Mouse (Mus musculus) lung, embryonic 16.5 days (tissue): ENCODE measurements at regions not wholly inside any gene's neighbourhood (a gene's known extent, or its start where the extent isn't known, plus 50 kb on each side); places are given as distances from the start of the nearest gene placed in this dataset.
A peak's percentile ranks its signal among the peaks of the same experiment; 100 is the strongest.

Source experiments
- ATAC-seq: fragments of 200-750 bp; cut with Nextera tagmentation; 2 replicates; pipeline ENCODE4 v1.8.0; 2017; ENCODE audit warnings: low read depth, mild to moderate bottlenecking, moderate library complexity
- H3K27ac ChIP-seq: fragments of 300-500 bp; sonication (generic); 2 replicates; pipeline ENCODE4 v1.5.1; 2014; ENCODE audit warnings: mild to moderate bottlenecking, control low read depth, low read length
- H3K27me3 ChIP-seq: fragments of 300-500 bp; sonication (generic); 2 replicates; pipeline ENCODE4 v1.6.1; 2014; ENCODE audit warnings: low read depth, low read length, mixed read lengths; ENCODE audit not compliant: control insufficient read depth, insufficient read depth
- H3K36me3 ChIP-seq: fragments of 300-500 bp; sonication (generic); 2 replicates; pipeline ENCODE4 v1.6.1; 2014; ENCODE audit warnings: low read length; ENCODE audit not compliant: control insufficient read depth, insufficient read depth
- H3K4me1 ChIP-seq: fragments of 300-500 bp; sonication (generic); replicated peaks from 2 replicates; pipeline ENCODE4 v1.6.1; 2014; ENCODE audit warnings: low read length, mixed read lengths; ENCODE audit not compliant: control insufficient read depth, insufficient read depth
- H3K4me2 ChIP-seq: fragments of 300-500 bp; sonication (generic); 2 replicates; pipeline ENCODE4 v1.6.1; 2014; ENCODE audit warnings: low read depth, low read length, control low read depth
- H3K4me3 ChIP-seq: fragments of 300-500 bp; sonication (generic); 2 replicates; pipeline ENCODE4 v1.5.1; 2014; ENCODE audit warnings: mild to moderate bottlenecking, low read length, control low read depth
- H3K9ac ChIP-seq: fragments of 300-500 bp; sonication (generic); 2 replicates; pipeline ENCODE4 v1.6.1; 2014; ENCODE audit warnings: low read length, control low read depth
- H3K9me3 ChIP-seq: fragments of 300-500 bp; sonication (generic); 2 replicates; pipeline ENCODE4 v1.6.1; 2016; ENCODE audit warnings: low read length; ENCODE audit not compliant: control insufficient read depth
- WGBS: fragments of 180-500 bp; shearing (Covaris S2); extraction: QIAGEN DNeasy Blood & Tissue Kit; methylation state at CpG from one replicate; pipeline ENCODE4 v1.1.7; 2014; 5-methylcytosine and 5-hydroxymethylcytosine counted together

- no peak for ATAC-seq
- WGBS = 64% methylated on average over 3 of the region's 3 CpGs
Measured at GRCm38 (mm10) chr8:26591266-26591665, 385.9 kb upstream of the Zfp703 start.

DNA sequence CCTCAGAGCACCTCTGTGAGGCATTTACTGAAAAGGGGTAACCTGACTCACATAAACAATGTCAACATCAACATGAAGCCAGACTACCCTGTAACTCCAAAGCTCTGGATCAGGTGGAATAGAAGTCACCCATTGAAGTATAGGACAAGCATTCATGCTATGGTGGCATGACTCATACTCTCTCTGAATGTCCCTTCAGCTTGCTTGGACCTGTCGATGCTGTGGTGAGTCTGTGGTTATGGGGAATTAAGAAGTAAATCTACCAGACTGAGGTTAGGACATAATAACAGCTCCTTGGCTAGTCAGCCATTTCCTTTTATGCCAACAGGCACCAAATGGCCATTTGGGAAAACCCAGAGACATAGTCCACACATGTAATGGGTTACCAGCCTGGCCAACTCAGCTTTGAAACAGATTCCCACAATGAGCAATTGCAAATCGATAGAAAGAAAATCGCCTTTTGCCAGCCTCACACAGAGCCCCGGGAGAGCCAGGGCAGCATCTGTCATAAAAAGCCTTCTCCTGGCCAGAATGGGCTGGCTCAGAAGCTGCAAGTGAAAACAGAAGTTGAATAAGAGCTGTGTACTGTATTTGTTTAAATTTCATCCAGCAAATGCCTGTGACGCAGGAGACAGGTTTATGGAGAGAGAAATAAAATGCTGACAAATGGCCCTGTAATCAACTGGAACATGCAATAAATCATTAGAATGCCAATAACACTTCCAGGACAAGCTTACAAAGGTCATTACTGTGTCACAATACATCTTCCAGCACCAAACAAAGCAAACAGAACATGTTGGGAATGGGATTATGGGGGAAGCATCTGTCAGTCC is 383.4 kb upstream of the Zfp703 start:
- Histone ChIP-seq H3K4me1 (no peaks in the 10 kb centered on the region), H3K9ac (no peak overlapping the region), H3K4me2 (no peak overlapping the region), H3K4me3 (no peak overlapping the region), H3K27ac (no peak overlapping the region), H3K27me3 (no peaks in the 10 kb centered on the region; the same call in 1 of the 2 replicates), H3K9me3 (no peaks in the 10 kb centered on the region), H3K36me3 (no peaks in the 10 kb centered on the region)
- no peak for ATAC-seq
- 49% methylated on average over 5 of the region's 5 CpGs for WGBS

More at GRCm38 (mm10) chr8:26591266-26591665, 385.9 kb upstream of the Zfp703 start:
- Histone ChIP-seq H3K4me1 (no peaks in the 10 kb centered on the region), H3K9me3 (no peaks in the 10 kb centered on the region), H3K36me3 (no peaks in the 10 kb centered on the region), H3K27me3 (no peaks in the 10 kb centered on the region; the same call in 1 of the 2 replicates), H3K9ac (no peak overlapping the region), H3K27ac (no peak overlapping the region), H3K4me3 (no peak overlapping the region), H3K4me2 (no peak overlapping the region)

- ATAC-seq = no peak
- Histone ChIP-seq H3K4me1 (no peaks in the 10 kb centered on the region), H3K27me3 (no peaks in the 10 kb centered on the region; the same call in 1 of the 2 replicates), H3K27ac (no peak overlapping the region), H3K9ac (no peak overlapping the region), H3K4me2 (no peak overlapping the region), H3K36me3 (no peaks in the 10 kb centered on the region), H3K4me3 (no peak overlapping the region), H3K9me3 (no peaks in the 10 kb centered on the region)
- 41% methylated on average over 11 of the region's 11 CpGs for WGBS
Measured at GRCm38 (mm10) chr8:26594369-26594920, 382.7 kb upstream of the Zfp703 start.

GRCm38 (mm10) chr8:26595431-26596018 is 381.6 kb upstream of the Zfp703 start:
- no peaks in the 10 kb centered on the region for H3K36me3 ChIP-seq
- 82% methylated on average over 13 of the region's 13 CpGs for WGBS
- no peak for ATAC-seq
- H3K4me2 ChIP-seq = no peak overlapping the region
- no peak overlapping the region for H3K9ac ChIP-seq
- no peaks in the 10 kb centered on the region for H3K9me3 ChIP-seq
- H3K27ac ChIP-seq = no peak overlapping the region
- no peak overlapping the region for H3K4me3 ChIP-seq
- H3K4me1 ChIP-seq = no peaks in the 10 kb centered on the region
- no peaks in the 10 kb centered on the region; the same call in 1 of the 2 replicates for H3K27me3 ChIP-seq

- no peak overlapping the region for H3K4me3 ChIP-seq
- H3K27ac ChIP-seq = no peak overlapping the region
- H3K36me3 ChIP-seq = no peaks in the 10 kb centered on the region
- no peaks in the 10 kb centered on the region; the same call in 1 of the 2 replicates for H3K27me3 ChIP-seq
- H3K9ac ChIP-seq = no peak overlapping the region
- no peaks in the 10 kb centered on the region for H3K4me1 ChIP-seq
- 53% methylated on average over 7 of the region's 7 CpGs for WGBS
- no peaks in the 10 kb centered on the region for H3K9me3 ChIP-seq
- ATAC-seq = 0 out of 2 replicates have a peak, but pooled peaks have one; percentile 36
- H3K4me2 ChIP-seq = no peak overlapping the region
Measured at GRCm38 (mm10) chr8:26596665-26597362, 380.3 kb upstream of the Zfp703 start.

- Histone ChIP-seq H3K36me3 (no peaks in the 10 kb centered on the region), H3K4me2 (no peak overlapping the region), H3K4me3 (no peak overlapping the region), H3K4me1 (no peaks in the 10 kb centered on the region), H3K27me3 (no peaks in the 10 kb centered on the region; the same call in 1 of the 2 replicates), H3K9ac (no peak overlapping the region), H3K27ac (no peak overlapping the region), H3K9me3 (no peaks in the 10 kb centered on the region)
- no peak for ATAC-seq
- WGBS = 88% methylated on average over 8 of the region's 8 CpGs
Measured at GRCm38 (mm10) chr8:26598520-26598919, 378.6 kb upstream of the Zfp703 start.

GRCm38 (mm10) chr8:26600127-26600526 is 377.0 kb upstream of the Zfp703 start:
- Histone ChIP-seq H3K4me2 (no peak overlapping the region), H3K4me3 (no peak overlapping the region), H3K9me3 (no peaks in the 10 kb centered on the region), H3K27me3 (no peaks in the 10 kb centered on the region), H3K36me3 (no peaks in the 10 kb centered on the region), H3K9ac (no peak overlapping the region), H3K27ac (no peak overlapping the region), H3K4me1 (no peaks in the 10 kb centered on the region)
- 55% methylated on average over 9 of the region's 9 CpGs for WGBS
- no peak for ATAC-seq

GRCm38 (mm10) chr8:26608001-26608400 is 369.1 kb upstream of the Zfp703 start:
- 44% methylated on average over 1 of the region's 1 CpGs for WGBS
- H3K9ac ChIP-seq = no peak overlapping the region

GRCm38 (mm10) chr8:26608588-26608987 is 368.5 kb upstream of the Zfp703 start:
- Histone ChIP-seq H3K4me1 (no peaks in the 10 kb centered on the region), H3K27me3 (no peaks in the 10 kb centered on the region), H3K36me3 (no peaks in the 10 kb centered on the region), H3K27ac (no peak overlapping the region), H3K4me2 (no peak overlapping the region), H3K4me3 (no peak overlapping the region), H3K9ac (no peak overlapping the region), H3K9me3 (peaks cover 3% of the 10 kb centered on the region; the same call in 1 of the 2 replicates)
- 42% methylated on average over 3 of the region's 3 CpGs for WGBS
- ATAC-seq = no peak

More at GRCm38 (mm10) chr8:26608001-26608400, 369.1 kb upstream of the Zfp703 start:
- Histone ChIP-seq H3K4me1 (no peaks in the 10 kb centered on the region), H3K4me3 (no peak overlapping the region), H3K36me3 (no peaks in the 10 kb centered on the region), H3K27ac (no peak overlapping the region), H3K4me2 (no peak overlapping the region), H3K9me3 (peaks cover 3% of the 10 kb centered on the region; the same call in 1 of the 2 replicates), H3K27me3 (no peaks in the 10 kb centered on the region)
- ATAC-seq = no peak
